Mouse (Mus musculus): ENCODE results near the gene Slc30a2.
A peak's percentile ranks its signal among the peaks of the same experiment; 100 is the strongest.

GRCm38 (mm10) chr4:134293692-134294163 is 49.3 kb upstream of the Slc30a2 start:
- no peak for TF ChIP-seq EP300 (IDR thresholded peaks at IDR 0.05; ENCODE audit: low read depth)
- peak; percentile 14; the same call in 1 of the 2 replicates for TF ChIP-seq CTCF (IDR thresholded peaks at IDR 0.05; ENCODE audit: low read depth)

Measured in heart, postnatal 0 days (tissue).